Comparison of ENCODE assay signal across 8 mouse cellular contexts in genomic region chr7:30090970-30091585, GRCm38 (mm10). TPM values are rescaled to one million over a fixed set of nuclear protein-coding genes. Genes with fewer than 3 reads are reported as not detected.
DNase-seq lines count a peak whose midpoint lies in the region; ATAC-seq lines count a peak whose summit lies in the region.

No protein-coding gene starts in this region.

- peak overlapping the region; percentile 81 for H3K27ac ChIP-seq in heart, embryonic 13.5 days (replicated peaks)
- H3K27ac ChIP-seq in forebrain, embryonic 12.5 days: peak overlapping the region; percentile 63

- H3K4me1 ChIP-seq in heart, embryonic 13.5 days: peaks cover 29% of the 10 kb centered on the region
- H3K4me1 ChIP-seq in forebrain, embryonic 12.5 days: peaks cover 41% of the 10 kb centered on the region

- peak overlapping the region; percentile 72 for H3K4me3 ChIP-seq in heart, embryonic 13.5 days
- H3K4me3 ChIP-seq in forebrain, embryonic 12.5 days (replicated peaks): peak overlapping the region; percentile 67

- 7% methylated on average over 9 of the region's 9 CpGs for WGBS in heart, embryonic 13.5 days
- 12% methylated on average over 9 of the region's 9 CpGs for WGBS in forebrain, embryonic 12.5 days

- peak overlapping the region; percentile 80 for H3K4me2 ChIP-seq in heart, embryonic 13.5 days
- H3K4me2 ChIP-seq in forebrain, embryonic 12.5 days: peak overlapping the region; percentile 72

- DNase-seq in heart, postnatal 36 days: no peak
- DNase-seq in MN1 (ENCODE audit: low spot score) (peak; percentile 8), liver (peak; percentile 13)
- DNase-seq in retina, adult 2 months (ENCODE audit: low read depth, low spot score): peak; percentile 32
- DNase-seq in left cerebral cortex, adult 11 months (ENCODE audit: low spot score): no peak
- DNase-seq in spleen, postnatal 4 days (ENCODE audit: low spot score in 2 of 2): no peak

- peak overlapping the region; percentile 72 for H3K9ac ChIP-seq in heart, embryonic 13.5 days
- H3K9ac ChIP-seq in forebrain, embryonic 12.5 days: no peak overlapping the region

- H3K27me3 ChIP-seq in heart, embryonic 13.5 days (replicated peaks): no peaks in the 10 kb centered on the region
- no peaks in the 10 kb centered on the region for H3K27me3 ChIP-seq in forebrain, embryonic 12.5 days

- no peak for ATAC-seq in heart, embryonic 13.5 days (ENCODE audit: extremely low read depth, insufficient number of reproducible peaks, low FRiP score, low TSS enrichment)
- ATAC-seq in forebrain, embryonic 12.5 days (ENCODE audit: low FRiP score): no peak

- no peaks in the 10 kb centered on the region for H3K9me3 ChIP-seq in heart, embryonic 13.5 days
- no peaks in the 10 kb centered on the region for H3K9me3 ChIP-seq in forebrain, embryonic 12.5 days

- H3K36me3 ChIP-seq in heart, embryonic 13.5 days: peaks cover 10% of the 10 kb centered on the region
- peaks cover 11% of the 10 kb centered on the region for H3K36me3 ChIP-seq in forebrain, embryonic 12.5 days (replicated peaks)

- intact Hi-C loops in heart, postnatal 36 days (cut with DNase I): loop anchor here (5.0 kb wide), 1 partner anchor 79 kb away; no protein-coding TSS in a partner anchor

RNA-seq across cellular contexts. Expression of gene Zfp566, which starts 0.8 kb away (rescaled TPM):
- polyA plus RNA-seq in heart, embryonic 13.5 days (2015; fragmentation: Nextera tagmentation; extraction: Ambion mirVana): 4.7 and 6.0 TPM in 2 replicates
- 1 to 10 TPM; 1.8 to 2.7 TPM for total RNA-seq in heart, postnatal 36 days (2021)
- 13.5 and 16.2 TPM in 2 replicates for polyA plus RNA-seq in forebrain, embryonic 12.5 days (2016; fragmentation: Nextera tagmentation; extraction: Ambion mirVana)

RNA-seq across cellular contexts. Expression of gene Gm26920, which starts 0.9 kb away (rescaled TPM):
- 0.29 TPM in 1 of 2 replicates, not detected in the other for polyA plus RNA-seq in heart, embryonic 13.5 days (2015; fragmentation: Nextera tagmentation; extraction: Ambion mirVana)
- not detected for total RNA-seq in heart, postnatal 36 days (2021)
- polyA plus RNA-seq in forebrain, embryonic 12.5 days (2016; fragmentation: Nextera tagmentation; extraction: Ambion mirVana): 2.7 and 6.9 TPM in 2 replicates

RNA-seq across cellular contexts. Expression of gene Zfp260, which starts 3.5 kb away (rescaled TPM):
- 70.2 and 76.4 TPM in 2 replicates for polyA plus RNA-seq in heart, embryonic 13.5 days (2015; fragmentation: Nextera tagmentation; extraction: Ambion mirVana)
- 10 to 100 TPM; 30.9 to 35.3 TPM for total RNA-seq in heart, postnatal 36 days (2021)
- 129 TPM in 2 replicates for polyA plus RNA-seq in forebrain, embryonic 12.5 days (2016; fragmentation: Nextera tagmentation; extraction: Ambion mirVana)

RNA-seq across cellular contexts. Expression of gene Zfp82, which starts 18.4 kb away (rescaled TPM):
- 4.2 and 4.6 TPM in 2 replicates for polyA plus RNA-seq in heart, embryonic 13.5 days (2015; fragmentation: Nextera tagmentation; extraction: Ambion mirVana)
- 1 to 10 TPM; 1.7 to 2.6 TPM for total RNA-seq in heart, postnatal 36 days (2021)
- 4.7 and 8.9 TPM in 2 replicates for polyA plus RNA-seq in forebrain, embryonic 12.5 days (2016; fragmentation: Nextera tagmentation; extraction: Ambion mirVana)

RNA-seq across cellular contexts. Expression of gene Zfp382, which starts 30.7 kb away (rescaled TPM):
- 9.6 and 10.0 TPM in 2 replicates for polyA plus RNA-seq in heart, embryonic 13.5 days (2015; fragmentation: Nextera tagmentation; extraction: Ambion mirVana)
- total RNA-seq in heart, postnatal 36 days (2021): 1 to 10 TPM; 1.8 to 2.7 TPM
- polyA plus RNA-seq in forebrain, embryonic 12.5 days (2016; fragmentation: Nextera tagmentation; extraction: Ambion mirVana): 16.1 and 21.2 TPM in 2 replicates

Comparison
In these comparisons a context has a peak if more than half of its experiments do, and no peak if none do; other contexts are left out.
1. DNase-seq: peak in MN1 (single experiment), liver (single experiment) and retina, adult 2 months (single experiment); none in heart, postnatal 36 days (0 of 2), left cerebral cortex, adult 11 months (single experiment) and spleen, postnatal 4 days (0 of 2).